Mouse (Mus musculus) ES-E14 (cell line): ENCODE measurements around the gene Ppp1r36.

Experiments used
- MAFK ChIP-seq: IDR thresholded peaks from 2 replicates; pipeline ENCODE4 v1.6.1; 2014; ENCODE audit warnings: mild to moderate bottlenecking, low read depth, low read length, inconsistent platforms; ENCODE audit not compliant: insufficient read depth
- ZC3H11A ChIP-seq: IDR thresholded peaks from 2 replicates; pipeline ENCODE4 v1.6.1; 2012; ENCODE audit warnings: low read depth, mild to moderate bottlenecking, inconsistent platforms, low read length, borderline replicate concordance
- ZNF384 ChIP-seq: IDR thresholded peaks from 2 replicates; pipeline ENCODE4 v1.6.1; 2012; ENCODE audit warnings: low read depth, low read length, inconsistent platforms

DNA sequence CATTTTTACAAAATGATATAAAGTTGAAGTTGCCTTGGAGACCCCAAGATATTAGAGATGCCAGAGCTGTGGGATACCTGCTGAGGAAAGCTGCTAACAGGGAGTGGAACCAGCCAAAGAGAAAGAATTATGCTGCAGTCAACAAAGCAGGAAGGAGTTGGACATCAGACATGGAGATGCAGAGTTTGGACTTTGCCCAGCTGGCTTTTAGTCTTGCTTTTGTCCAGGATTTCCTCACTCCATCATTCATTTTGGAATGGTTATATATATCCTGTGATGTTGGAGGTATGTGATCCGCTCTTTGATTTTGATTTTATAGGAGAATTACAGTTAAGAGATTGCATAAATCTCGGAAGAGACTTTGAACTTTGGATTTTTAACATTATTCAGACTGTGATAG is 65.6 kb downstream of the Ppp1r36 start:
- no peak for TF ChIP-seq MAFK
- no peak for TF ChIP-seq ZNF384
- TF ChIP-seq ZC3H11A: no peak
